Comparison of ENCODE assay signal across 22 mouse cellular contexts in genomic region chr12:111587252-111587651, GRCm38 (mm10). TPM values are rescaled to one million over a fixed set of nuclear protein-coding genes. Genes with fewer than 3 reads are reported as not detected.
A peak's percentile ranks its signal among the peaks of the same experiment; 100 is the strongest.
DNase-seq lines count a peak whose midpoint lies in the region; ATAC-seq and TF ChIP-seq lines count a peak whose summit lies in the region.
"Had no signal": no experiment of that assay in that cellular context is flagged by ENCODE, and none has a peak within 500 bp of the region (broad histone marks: within the 10 kb centered on the region; RNA-seq: fewer than 3 reads in every experiment).

No protein-coding gene starts in this region.

- ATAC-seq in heart, embryonic 16.5 days (replicated peaks; ENCODE audit: extremely low read depth, insufficient read depth, low FRiP score): no peak
- ATAC-seq in intestine, embryonic 16.5 days: peak; percentile 90
- ATAC-seq: activated CD4-positive, CD25-positive, alpha-beta regulatory T cell, adult 4 months; forebrain, embryonic 13.5 days; forebrain, postnatal 0 days; Patski had no signal

- intact Hi-C loops in heart, postnatal 14 days (cut with DNase I): no loop called here

- H3K36me3 ChIP-seq in heart, embryonic 16.5 days (ENCODE audit: control insufficient read depth, insufficient read depth): no peaks in the 10 kb centered on the region
- H3K36me3 ChIP-seq in intestine, embryonic 16.5 days (ENCODE audit: control insufficient read depth, insufficient read depth, low read length): no peaks in the 10 kb centered on the region

- 71% methylated on average over 12 of the region's 12 CpGs for WGBS in heart, embryonic 16.5 days
- WGBS in intestine, embryonic 16.5 days: 70% methylated on average over 12 of the region's 12 CpGs
- 72% methylated on average over 12 of the region's 12 CpGs for WGBS in lung, adult 2 months

- no peak for TF ChIP-seq CTCF in layer of hippocampus, adult 2 months (conservative IDR thresholded peaks at IDR 0.05)
- no peak for TF ChIP-seq CTCF in lung, adult 2 months (IDR thresholded peaks at IDR 0.05; ENCODE audit: insufficient read depth, low read length)

- H3K4me2 ChIP-seq in heart, embryonic 16.5 days (ENCODE audit: low read depth, low read length): no peak overlapping the region
- no peak overlapping the region for H3K4me2 ChIP-seq in intestine, embryonic 16.5 days (ENCODE audit: low read depth, low read length)
- H3K4me2 ChIP-seq: embryonic facial prominence, embryonic 13.5 days; forebrain, embryonic 13.5 days; hindbrain, embryonic 14.5 days had no signal

- peaks cover 12% of the 10 kb centered on the region for H3K4me1 ChIP-seq in heart, embryonic 16.5 days (ENCODE audit: control insufficient read depth, insufficient read depth, low read length)
- H3K4me1 ChIP-seq in intestine, embryonic 16.5 days (ENCODE audit: control insufficient read depth, insufficient read depth, low read length): peaks cover 10% of the 10 kb centered on the region
- H3K4me1 ChIP-seq in lung, adult 2 months (ENCODE audit: control insufficient read depth, insufficient read depth, low read length): peaks cover 8% of the 10 kb centered on the region

- no peak overlapping the region for H3K4me3 ChIP-seq in heart, embryonic 16.5 days (ENCODE audit: low read length)
- no peak overlapping the region for H3K4me3 ChIP-seq in layer of hippocampus, adult 2 months
- H3K4me3 ChIP-seq in intestine, embryonic 16.5 days (ENCODE audit: low read length): no peak overlapping the region
- H3K4me3 ChIP-seq in lung, adult 2 months (replicated peaks; ENCODE audit: extremely low read depth, low read depth, low read length): no peak overlapping the region
- H3K4me3 ChIP-seq: embryonic facial prominence, embryonic 13.5 days; forebrain, embryonic 13.5 days; heart, embryonic 10.5 days; hindbrain, embryonic 10.5 days had no signal

- H3K9ac ChIP-seq in heart, embryonic 16.5 days (ENCODE audit: low read length): no peak overlapping the region
- no peak overlapping the region for H3K9ac ChIP-seq in intestine, embryonic 16.5 days (ENCODE audit: low read depth, low read length)
- H3K9ac ChIP-seq: embryonic facial prominence, embryonic 13.5 days; forebrain, embryonic 13.5 days; forebrain, postnatal 0 days; hindbrain, embryonic 14.5 days had no signal

- H3K27me3 ChIP-seq in heart, embryonic 16.5 days (ENCODE audit: control insufficient read depth, insufficient read depth, low read length): no peaks in the 10 kb centered on the region
- no peaks in the 10 kb centered on the region for H3K27me3 ChIP-seq in intestine, embryonic 16.5 days (replicated peaks; ENCODE audit: control insufficient read depth, insufficient read depth, low read length)
- H3K27me3 ChIP-seq: embryonic facial prominence, embryonic 13.5 days; forebrain, embryonic 13.5 days; Patski had no signal

- H3K27ac ChIP-seq in heart, embryonic 16.5 days (ENCODE audit: low read length): peak overlapping the region; percentile 46; the same call in 1 of the 2 replicates
- H3K27ac ChIP-seq in layer of hippocampus, adult 2 months: peak overlapping the region; percentile 44; the same call in 1 of the 2 replicates
- H3K27ac ChIP-seq in intestine, embryonic 16.5 days (ENCODE audit: low read length): no peak overlapping the region
- H3K27ac ChIP-seq: embryonic facial prominence, embryonic 13.5 days; forebrain, embryonic 13.5 days; heart, embryonic 10.5 days; hindbrain, embryonic 10.5 days; hindbrain, embryonic 14.5 days had no signal

- no peak for TF ChIP-seq POLR2A in lung, adult 2 months (IDR thresholded peaks at IDR 0.05; ENCODE audit: borderline replicate concordance, extremely low read depth, low read depth, low read length)

- no peak for DNase-seq in heart, adult 8-10 months (ENCODE audit: low spot score)
- DNase-seq in layer of hippocampus, adult 2 months (ENCODE audit: low spot score in 2 of 2): no peak
- no peak for DNase-seq in layer of hippocampus, adult 18-20 months (ENCODE audit: low spot score in 2 of 2)
- DNase-seq in yolk sac, embryonic 10.5 days (ENCODE audit: low spot score): peak; percentile 59
- no peak for DNase-seq in heart, postnatal 14 days
- no peak for DNase-seq in lung, adult 2 months
- DNase-seq: adrenal gland, postnatal 14 days; cerebellum, adult 11-12 months; cerebellum, adult 9-10 months; cerebellum, postnatal 25 days; forebrain, postnatal 0 days; gastrocnemius, postnatal 25 days; heart, adult 11 months had no signal

- H3K9me3 ChIP-seq in heart, embryonic 16.5 days (replicated peaks; ENCODE audit: control insufficient read depth, low read length): no peaks in the 10 kb centered on the region
- H3K9me3 ChIP-seq in intestine, embryonic 16.5 days (ENCODE audit: control insufficient read depth, low read length): no peaks in the 10 kb centered on the region
- H3K9me3 ChIP-seq: embryonic facial prominence, embryonic 13.5 days; forebrain, embryonic 13.5 days; heart, embryonic 10.5 days; hindbrain, embryonic 10.5 days had no signal

RNA-seq across cellular contexts. Expression of gene Mark3, which starts 12.9 kb away (rescaled TPM):
- polyA plus RNA-seq in heart, embryonic 16.5 days (2015; fragmentation: Nextera tagmentation; extraction: Ambion mirVana): 25.7 and 28.1 TPM in 2 replicates
- 10 to 100 TPM; 46.0 to 50.4 (median 47.1) TPM for total RNA-seq in heart, adult 8-10 months (2022)
- 100 to 1,000 TPM; 108 to 110 TPM for total RNA-seq in layer of hippocampus, adult 2 months (2021)
- total RNA-seq in layer of hippocampus, adult 18-20 months (2021): 10 to 100 TPM; 92.2 to 92.3 TPM
- polyA plus RNA-seq in intestine, embryonic 16.5 days (2015; fragmentation: Nextera tagmentation; extraction: Ambion mirVana): 13.4 and 14.2 TPM in 2 replicates
- total RNA-seq in heart, postnatal 14 days (2021): 10 to 100 TPM; 65.2 to 72.1 TPM
- 26.4 and 27.7 TPM in 2 replicates for polyA plus RNA-seq in lung, adult 2 months (2012; rRNA removed)

RNA-seq across cellular contexts. Expression of gene Eif5, which starts 49.4 kb away (rescaled TPM):
- 366 and 390 TPM in 2 replicates for polyA plus RNA-seq in heart, embryonic 16.5 days (2015; fragmentation: Nextera tagmentation; extraction: Ambion mirVana)
- total RNA-seq in heart, adult 8-10 months (2022): 100 to 1,000 TPM; 155 to 196 (median 171) TPM
- 100 to 1,000 TPM; 253 to 260 TPM for total RNA-seq in layer of hippocampus, adult 2 months (2021)
- total RNA-seq in layer of hippocampus, adult 18-20 months (2021): 100 to 1,000 TPM; 254 to 262 TPM
- polyA plus RNA-seq in intestine, embryonic 16.5 days (2015; fragmentation: Nextera tagmentation; extraction: Ambion mirVana): 523 and 531 TPM in 2 replicates
- total RNA-seq in heart, postnatal 14 days (2021): 100 to 1,000 TPM; 155 to 167 TPM
- polyA plus RNA-seq in lung, adult 2 months (2012; rRNA removed): 48.5 and 68.3 TPM in 2 replicates
